Mouse (Mus musculus) heart, adult 10 weeks (tissue): ENCODE results near the gene 2510002D24Rik. TPM values are rescaled to one million over a fixed set of nuclear protein-coding genes. Genes with fewer than 3 reads are reported as not detected.

Source experiments
- polyA plus RNA-seq: library from polyadenylated mRNA; stranded (reverse); fragments of 350-450 nt; fragmentation: Illumina TruSeq; extraction: RNeasy Lipid Tissue Mini Kit (QIAGEN cat#74804); gene quantifications from one replicate; pipeline ENCODE4 v1.2.3, GENCODE M21; 2014; ENCODE audit warnings: low read depth, low replicate concordance

2510002D24Rik gene
- 31.7 TPM for polyA plus RNA-seq

DNA sequence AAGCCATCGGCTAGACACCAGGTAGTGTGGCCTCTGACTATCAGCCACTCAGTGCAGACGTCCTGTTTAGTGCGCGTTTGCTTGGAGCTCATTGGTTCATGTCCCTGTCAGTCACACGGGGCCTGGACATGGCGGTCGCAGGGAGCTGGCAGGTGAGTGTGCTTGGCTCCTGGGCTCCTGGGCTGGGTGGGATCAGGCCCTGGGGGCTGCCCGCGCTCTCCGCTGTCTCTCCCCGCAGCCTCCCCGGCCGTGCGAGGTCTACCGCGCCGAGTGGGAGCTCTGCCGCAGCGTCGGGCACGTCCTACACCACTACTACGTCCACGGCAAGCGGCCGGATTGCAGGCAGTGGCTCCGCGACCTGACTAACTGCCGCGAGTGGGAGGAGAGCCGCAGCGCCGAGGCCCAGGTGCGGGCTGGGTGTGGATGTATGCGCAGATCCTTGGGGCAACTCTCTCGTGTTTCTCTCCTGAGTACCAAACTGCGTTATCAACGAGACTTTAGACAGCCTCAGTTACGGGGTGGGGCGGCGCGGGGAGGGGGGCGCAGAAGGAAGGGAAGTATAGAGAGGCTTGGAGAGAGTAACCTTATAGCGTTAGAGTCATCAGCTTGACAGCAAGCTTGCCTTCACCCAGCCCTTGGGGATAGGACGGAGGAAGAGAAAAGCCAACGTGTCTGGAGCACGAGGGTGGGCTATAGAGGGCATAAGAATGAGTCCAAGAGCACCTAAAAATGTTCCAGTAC lies at the start of gene 2510002D24Rik, which contains the start of gene Gm28539:
Gene 2510002D24Rik (plus strand): TSS at position 111 of the 741 bp plus-strand sequence.
Gene Gm28539 (plus strand): TSS at position 117 of the 741 bp plus-strand sequence.

DNA sequence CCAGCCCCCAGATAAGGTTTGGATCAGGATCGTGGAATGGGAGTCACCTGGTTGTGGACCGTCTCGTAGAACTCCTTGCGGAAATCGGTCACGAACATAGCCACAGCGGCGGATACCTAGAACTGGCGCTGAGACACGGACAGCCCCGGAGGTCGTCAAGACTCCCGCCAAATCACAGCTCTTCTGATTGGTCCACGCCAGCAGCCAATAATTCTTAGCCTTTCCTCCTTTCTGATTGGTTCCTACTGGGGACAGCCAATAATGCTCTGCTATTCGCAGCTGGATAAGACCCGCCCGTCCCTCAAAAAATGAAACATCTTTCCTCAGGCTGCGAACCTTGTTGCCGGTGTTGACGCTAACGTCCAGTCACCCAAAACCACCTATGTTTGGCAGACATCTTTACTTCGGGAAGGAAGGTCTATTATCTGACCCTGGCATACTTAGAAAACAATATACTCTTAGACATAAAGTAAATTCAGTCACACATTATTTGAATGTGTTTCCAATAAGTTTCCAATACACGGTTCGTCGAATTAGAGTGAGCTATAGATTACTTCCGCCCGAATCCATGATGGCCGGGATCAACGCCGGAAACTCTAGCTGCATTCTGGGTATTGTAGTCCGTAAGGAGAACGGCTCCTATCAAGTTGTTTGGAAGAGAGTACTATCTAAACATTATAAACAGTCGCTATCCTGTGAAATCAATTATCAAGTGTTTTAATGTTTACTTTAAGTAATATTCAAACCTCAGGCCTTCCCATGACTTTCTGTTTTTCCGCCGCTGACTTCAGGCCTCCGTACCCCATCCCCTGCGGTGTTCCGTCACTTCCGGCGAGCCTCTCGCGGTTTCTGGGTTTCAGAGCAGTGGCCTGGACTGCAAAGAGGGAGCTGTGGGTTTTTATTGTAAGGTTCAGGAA lies 24.7 kb upstream of the 2510002D24Rik start, which contains the start of the genes Ufd1 and Cdc45:
Gene Ufd1 (plus strand): TSS at position 312 of the 917 bp plus-strand sequence.
Gene Cdc45 (minus strand): TSS at position 520 of the 917 bp plus-strand sequence.

DNA sequence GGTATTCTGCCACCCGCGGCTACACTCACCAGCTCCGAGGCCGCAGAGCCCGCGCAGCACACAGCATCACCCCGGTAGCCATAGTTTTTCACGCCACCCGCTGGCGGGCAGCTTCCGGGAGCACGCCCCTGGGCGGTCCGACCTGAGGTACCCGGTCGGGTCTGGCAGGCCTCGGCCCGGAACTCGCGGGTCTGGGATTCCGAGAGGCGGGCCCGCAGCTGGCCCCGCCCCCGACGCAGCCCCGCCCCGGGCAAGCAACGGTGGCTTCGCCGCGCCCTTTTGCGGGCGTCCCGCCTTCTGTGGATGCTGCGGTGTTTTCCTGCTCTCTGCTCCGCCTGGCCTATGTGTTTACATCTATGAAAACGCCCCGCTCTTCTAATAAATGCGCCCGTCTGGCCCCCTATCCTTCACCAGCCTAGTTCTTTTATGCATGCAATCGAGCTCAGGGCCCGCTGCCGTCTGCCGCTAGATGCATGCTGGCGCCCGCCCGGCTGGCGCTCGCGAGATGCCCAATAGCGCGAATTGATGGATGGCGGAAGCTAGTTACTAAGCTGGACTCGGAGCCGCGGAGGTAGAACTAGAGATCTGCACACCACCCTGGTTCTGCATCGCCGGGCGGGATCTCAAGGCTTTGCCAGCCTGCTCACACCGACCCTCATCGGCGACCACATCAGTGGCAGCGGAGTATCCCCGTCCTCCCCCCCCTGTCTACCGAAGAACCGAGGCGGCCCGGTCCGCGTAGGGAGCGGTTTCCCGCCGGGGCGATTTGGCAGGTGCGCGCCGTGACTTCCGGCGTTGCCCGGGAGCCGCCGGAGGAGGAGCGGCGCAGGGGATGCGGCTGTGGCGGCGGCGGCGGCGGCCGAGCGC lies 40.3 kb downstream of the 2510002D24Rik start, which contains the start of the genes Mrpl40 and Hira:
Gene Mrpl40 (minus strand): TSS at position 421 of the 867 bp plus-strand sequence.
Gene Hira (plus strand): TSS at position 596 of the 867 bp plus-strand sequence.

Other genes with a start within 250 kb of the 2510002D24Rik start
- 0.71 TPM for gene Tbx1, start 245.9 kb upstream of the 2510002D24Rik start, polyA plus RNA-seq
- gene Gp1bb, start 214.2 kb upstream of the 2510002D24Rik start, polyA plus RNA-seq, result not detected
- 2.8 TPM for gene Gm49601, start 210.2 kb upstream of the 2510002D24Rik start, polyA plus RNA-seq
- gene Sept5, start 206.6 kb upstream of the 2510002D24Rik start, polyA plus RNA-seq, result 5.7 TPM
- gene Cldn5, start 59.7 kb upstream of the 2510002D24Rik start, polyA plus RNA-seq, result 28.2 TPM
- 56.4 TPM for gene Ufd1, start 24.8 kb upstream of the 2510002D24Rik start, polyA plus RNA-seq
- 4.1 TPM for gene Cdc45, start 24.6 kb upstream of the 2510002D24Rik start, polyA plus RNA-seq
- gene Gm28539, start within 50 bp of the 2510002D24Rik start, polyA plus RNA-seq, result not detected
- gene Mrpl40, start 40.3 kb downstream of the 2510002D24Rik start, polyA plus RNA-seq, result 67.6 TPM
- 16.6 TPM for gene Hira, start 40.5 kb downstream of the 2510002D24Rik start, polyA plus RNA-seq